ENCODE assay signal across 21 mouse cellular contexts in genomic region chr3:79333643-79334200, GRCm38 (mm10). TPM values are rescaled to one million over a fixed set of nuclear protein-coding genes. Genes with fewer than 3 reads are reported as not detected.
"Had no signal": no experiment of that assay in that cellular context is flagged by ENCODE, and none has a peak within 500 bp of the region (broad histone marks: within the 10 kb centered on the region; RNA-seq: fewer than 3 reads in every experiment).

No protein-coding gene starts in this region.

- H3K4me1 ChIP-seq: midbrain, embryonic 15.5 days; stomach, embryonic 15.5 days had no signal

- H3K36me3 ChIP-seq: limb, embryonic 13.5 days; lung, embryonic 15.5 days; midbrain, embryonic 15.5 days; neural tube, embryonic 12.5 days; stomach, embryonic 15.5 days had no signal

- DNase-seq: thymus, adult 2 months; thymus, postnatal 25 days had no signal

- H3K9ac ChIP-seq: limb, embryonic 13.5 days; lung, embryonic 15.5 days; midbrain, embryonic 15.5 days; neural tube, embryonic 12.5 days; stomach, embryonic 15.5 days had no signal

- H3K9me3 ChIP-seq: limb, embryonic 13.5 days; lung, embryonic 15.5 days; midbrain, embryonic 15.5 days; neural tube, embryonic 12.5 days; stomach, embryonic 15.5 days had no signal

- H3K4me2 ChIP-seq: limb, embryonic 13.5 days; lung, embryonic 15.5 days; midbrain, embryonic 11.5 days; midbrain, embryonic 15.5 days; neural tube, embryonic 12.5 days; stomach, embryonic 15.5 days had no signal

- H3K27ac ChIP-seq: limb, embryonic 13.5 days; lung, embryonic 15.5 days; midbrain, embryonic 15.5 days; neural tube, embryonic 12.5 days; stomach, embryonic 15.5 days had no signal

- ATAC-seq: midbrain, embryonic 15.5 days had no signal

- H3K27me3 ChIP-seq: limb, embryonic 13.5 days; lung, embryonic 15.5 days; midbrain, embryonic 15.5 days; neural tube, embryonic 12.5 days; stomach, embryonic 15.5 days had no signal

- H3K4me3 ChIP-seq: limb, embryonic 13.5 days; lung, embryonic 15.5 days; midbrain, embryonic 15.5 days; neural tube, embryonic 12.5 days; stomach, embryonic 15.5 days had no signal

RNA-seq across cellular contexts. Expression of gene Gm17359, which starts 2.7 kb away (rescaled TPM):
- total RNA-seq: layer of hippocampus, adult 8-10 months; layer of hippocampus, postnatal 14 days; left cerebral cortex, adult 18-20 months; left cerebral cortex, postnatal 10 days; left cerebral cortex, postnatal 4 days; monocyte, adult 5-6 weeks; neutrophil, adult 5-6 weeks had no signal
- polyA plus RNA-seq: intestine, embryonic 14.5 days; kidney, embryonic 14.5 days; large intestine, adult 2 months; liver, embryonic 16.5 days; lung, embryonic 15.5 days; midbrain, embryonic 15.5 days; spleen, adult 2 months; stomach, embryonic 15.5 days; urinary bladder, adult 2 months had no signal
